Mouse (Mus musculus) intestine, embryonic 16.5 days (tissue): ENCODE measurements around the gene Amy1. TPM values are rescaled to one million over a fixed set of nuclear protein-coding genes. Genes with fewer than 3 reads are reported as not detected.
"Not testable (repeated sequence)": the region's sequence is repeated elsewhere in the genome, so short reads cannot be mapped to it uniquely, and the experiment has no call there.

Experiments used
- ATAC-seq: fragments of 200-750 bp; cut with Nextera tagmentation; 2 replicates; pipeline ENCODE4 v1.8.0; 2017; ENCODE audit warnings: moderate TSS enrichment, moderate library complexity
- H3K27ac ChIP-seq: fragments of 300-500 bp; sonication (generic); 2 replicates; pipeline ENCODE4 v1.5.1; 2014; ENCODE audit warnings: mild to moderate bottlenecking, low read length
- H3K27me3 ChIP-seq: fragments of 300-500 bp; sonication (generic); replicated peaks from 2 replicates; pipeline ENCODE4 v1.6.1; 2014; ENCODE audit warnings: low read length, control low read depth, mixed read lengths; ENCODE audit not compliant: control insufficient read depth, insufficient read depth
- H3K36me3 ChIP-seq: fragments of 300-500 bp; sonication (generic); 2 replicates; pipeline ENCODE4 v1.6.1; 2014; ENCODE audit warnings: low read length, control low read depth; ENCODE audit not compliant: control insufficient read depth, insufficient read depth
- H3K4me1 ChIP-seq: fragments of 300-500 bp; sonication (generic); 2 replicates; pipeline ENCODE4 v1.6.1; 2014; ENCODE audit warnings: low read length, control low read depth, mixed read lengths; ENCODE audit not compliant: control insufficient read depth, insufficient read depth
- H3K4me2 ChIP-seq: fragments of 300-500 bp; sonication (generic); 2 replicates; pipeline ENCODE4 v1.6.1; 2014; ENCODE audit warnings: low read depth, low read length, control low read depth
- H3K4me3 ChIP-seq: fragments of 300-500 bp; sonication (generic); 2 replicates; pipeline ENCODE4 v1.5.1; 2014; ENCODE audit warnings: mild to moderate bottlenecking, low read length
- H3K9ac ChIP-seq: fragments of 300-500 bp; sonication (generic); 2 replicates; pipeline ENCODE4 v1.6.1; 2014; ENCODE audit warnings: low read depth, low read length
- H3K9me3 ChIP-seq: fragments of 300-500 bp; sonication (generic); 2 replicates; pipeline ENCODE4 v1.6.1; 2016; ENCODE audit warnings: low read length, control low read depth; ENCODE audit not compliant: control insufficient read depth
- WGBS: fragments of 180-500 bp; shearing (Covaris S2); extraction: QIAGEN DNeasy Blood & Tissue Kit; methylation state at CpG from one replicate; pipeline ENCODE4 v1.1.7; 2014; 5-methylcytosine and 5-hydroxymethylcytosine counted together
- polyA plus RNA-seq: library from polyadenylated mRNA; unstranded; fragments of >200 nt; fragmentation: Nextera tagmentation; extraction: Ambion mirVana; gene quantifications from 2 replicates; pipeline ENCODE4 v1.2.1, GENCODE M21; 2015

Gene Amy1
- polyA plus RNA-seq, 1 experiment from 2014 or later, result 1.5 TPM

- H3K36me3 ChIP-seq, result no peaks in the 10 kb centered on the region
- no peak overlapping the region for H3K27ac ChIP-seq
- no peaks in the 10 kb centered on the region for H3K9me3 ChIP-seq
- no peak overlapping the region for H3K4me2 ChIP-seq
- no peak overlapping the region for H3K4me3 ChIP-seq
- ATAC-seq, result no peak
- H3K27me3 ChIP-seq, result no peaks in the 10 kb centered on the region
- no peak overlapping the region for H3K9ac ChIP-seq
- no peaks in the 10 kb centered on the region for H3K4me1 ChIP-seq
- 81% methylated on average over 4 of the region's 4 CpGs for WGBS
Observed at GRCm38 (mm10) chr3:113574578-113574977, 31.9 kb downstream of the Amy1 start.

- ATAC-seq, result no peak; the same call in 1 of the 2 replicates
- Histone ChIP-seq H3K27ac (no peak overlapping the region), H3K4me1 (no peaks in the 10 kb centered on the region), H3K9me3 (no peaks in the 10 kb centered on the region), H3K27me3 (no peaks in the 10 kb centered on the region), H3K9ac (no peak overlapping the region), H3K4me2 (no peak overlapping the region), H3K36me3 (no peaks in the 10 kb centered on the region), H3K4me3 (no peak overlapping the region)
- WGBS, result 58% methylated on average over 2 of the region's 2 CpGs
Observed at GRCm38 (mm10) chr3:113574138-113574537, 32.4 kb downstream of the Amy1 start.

GRCm38 (mm10) chr3:113572158-113572557 lies 34.3 kb downstream of the Amy1 start:
- WGBS, result 50% methylated on average over 3 of the region's 3 CpGs
- no peaks in the 10 kb centered on the region for H3K36me3 ChIP-seq
- no peaks in the 10 kb centered on the region for H3K27me3 ChIP-seq
- no peak overlapping the region for H3K27ac ChIP-seq
- ATAC-seq, result no peak
- H3K9me3 ChIP-seq, result no peaks in the 10 kb centered on the region
- no peak overlapping the region for H3K9ac ChIP-seq
- no peak overlapping the region for H3K4me2 ChIP-seq
- no peak overlapping the region for H3K4me3 ChIP-seq
- H3K4me1 ChIP-seq, result no peaks in the 10 kb centered on the region

GRCm38 (mm10) chr3:113539692-113540091 lies 66.8 kb downstream of the Amy1 start:
- H3K4me3 ChIP-seq, result no peak overlapping the region

GRCm38 (mm10) chr3:113532328-113532727 lies 74.2 kb downstream of the Amy1 start, which contains the start of gene Amy2a1:
Gene Amy2a1, minus strand, starts transcription at chr3:113532428.
- not testable (repeated sequence) for H3K4me2 ChIP-seq, H3K9ac ChIP-seq, ATAC-seq, H3K4me3 ChIP-seq, H3K4me1 ChIP-seq, H3K27ac ChIP-seq, H3K9me3 ChIP-seq, H3K36me3 ChIP-seq, H3K27me3 ChIP-seq
- WGBS, result 88% methylated on average over 2 of the region's 3 CpGs

More at GRCm38 (mm10) chr3:113539692-113540091, 66.8 kb downstream of the Amy1 start:
- ATAC-seq, result peak; percentile 58; the same call in 1 of the 2 replicates
- H3K27me3 ChIP-seq, result no peaks in the 10 kb centered on the region
- no peaks in the 10 kb centered on the region for H3K9me3 ChIP-seq
- H3K27ac ChIP-seq, result no peak overlapping the region
- H3K4me2 ChIP-seq, result no peak overlapping the region
- H3K4me1 ChIP-seq, result no peaks in the 10 kb centered on the region
- no peaks in the 10 kb centered on the region for H3K36me3 ChIP-seq
- H3K9ac ChIP-seq, result no peak overlapping the region

Other genes starting within 250 kb of the Amy1 start
- 3,266 and 4,394 TPM in 2 replicates for gene Amy2a1, start 74.3 kb downstream of the Amy1 start, polyA plus RNA-seq
- gene Rnpc3, start 23.4 kb upstream of the Amy1 start, polyA plus RNA-seq, result 25.5 and 26.0 TPM in 2 replicates